Mouse (Mus musculus): Measurements from ENCODE around the gene Myo9b.
A peak's percentile ranks its signal among the peaks of the same experiment; 100 is the strongest.
"Not testable (repeated sequence)": the region's sequence is repeated elsewhere in the genome, so short reads cannot be mapped to it uniquely, and the experiment has no call there.

Myo9b gene

GRCm38 (mm10) chr8:71272286-71273150 lies at the start of gene Myo9b, which contains the start of gene Haus8:
Gene Myo9b, plus strand, starts transcription at chr8:71272714.
Gene Haus8, minus strand, starts transcription at chr8:71272934.
- peak; percentile 95 for DNase-seq (ENCODE audit: low spot score)

- no peak for DNase-seq (ENCODE audit: low spot score)
These were observed 48.0 kb upstream of the Myo9b start for GRCm38 (mm10) chr8:71224560-71224959.

- no peak for DNase-seq (ENCODE audit: low spot score)
These were observed 29.8 kb upstream of the Myo9b start for GRCm38 (mm10) chr8:71242757-71243156.

GRCm38 (mm10) chr8:71248203-71248602 lies 24.3 kb upstream of the Myo9b start:
- DNase-seq (ENCODE audit: low spot score) = no peak

- no peak for DNase-seq (ENCODE audit: low spot score)
These were observed 15.8 kb upstream of the Myo9b start for GRCm38 (mm10) chr8:71256545-71257232.

- no peak for DNase-seq (ENCODE audit: low spot score)
These were observed 11.3 kb upstream of the Myo9b start for GRCm38 (mm10) chr8:71261234-71261633.

GRCm38 (mm10) chr8:71267690-71268089 lies 4.8 kb upstream of the Myo9b start:
- no peak for DNase-seq (ENCODE audit: low spot score)

- DNase-seq (ENCODE audit: low spot score) = not testable (repeated sequence)
These were observed 4.2 kb upstream of the Myo9b start for GRCm38 (mm10) chr8:71268286-71268685.

GRCm38 (mm10) chr8:71271630-71272029 lies 884 bp upstream of the Myo9b start:
- DNase-seq (ENCODE audit: low spot score) = no peak

GRCm38 (mm10) chr8:71273151-71273510 lies 617 bp downstream of the Myo9b start:
- DNase-seq (ENCODE audit: low spot score) = peak; percentile 32

- DNase-seq (ENCODE audit: low spot score) = no peak
These were observed 2.0 kb downstream of the Myo9b start for GRCm38 (mm10) chr8:71274478-71274877.

- no peak for DNase-seq (ENCODE audit: low spot score)
These were observed 3.7 kb downstream of the Myo9b start for GRCm38 (mm10) chr8:71276166-71276565.

- not testable (repeated sequence) for DNase-seq (ENCODE audit: low spot score)
These were observed 6.9 kb downstream of the Myo9b start for GRCm38 (mm10) chr8:71279409-71279808.

GRCm38 (mm10) chr8:71281731-71282130 lies 9.2 kb downstream of the Myo9b start:
- not testable (repeated sequence) for DNase-seq (ENCODE audit: low spot score)

- DNase-seq (ENCODE audit: low spot score) = no peak
These were observed 10.1 kb downstream of the Myo9b start for GRCm38 (mm10) chr8:71282621-71283020.

GRCm38 (mm10) chr8:71286223-71286622 lies 13.7 kb downstream of the Myo9b start:
- not testable (repeated sequence) for DNase-seq (ENCODE audit: low spot score)

GRCm38 (mm10) chr8:71288441-71288949 lies 16.0 kb downstream of the Myo9b start:
- DNase-seq (ENCODE audit: low spot score) = no peak

GRCm38 (mm10) chr8:71289098-71289497 lies 16.6 kb downstream of the Myo9b start:
- no peak for DNase-seq (ENCODE audit: low spot score)

GRCm38 (mm10) chr8:71290211-71290610 lies 17.7 kb downstream of the Myo9b start:
- DNase-seq (ENCODE audit: low spot score) = no peak

- no peak for DNase-seq (ENCODE audit: low spot score)
These were observed 18.4 kb downstream of the Myo9b start for GRCm38 (mm10) chr8:71290911-71291310.

- DNase-seq (ENCODE audit: low spot score) = no peak
These were observed 18.8 kb downstream of the Myo9b start for GRCm38 (mm10) chr8:71291351-71291750.

- DNase-seq (ENCODE audit: low spot score) = not testable (repeated sequence)
These were observed 21.4 kb downstream of the Myo9b start for GRCm38 (mm10) chr8:71293930-71294329.

GRCm38 (mm10) chr8:71296188-71296621 lies 23.7 kb downstream of the Myo9b start:
- no peak for DNase-seq (ENCODE audit: low spot score)
